Mouse (Mus musculus): ENCODE measurements around the gene Mpped1. TPM values are rescaled to one million over a fixed set of nuclear protein-coding genes. Genes with fewer than 3 reads are reported as not detected.

Mpped1 gene
- total and polyA plus RNA-seq, 3 experiments = not detected

DNA sequence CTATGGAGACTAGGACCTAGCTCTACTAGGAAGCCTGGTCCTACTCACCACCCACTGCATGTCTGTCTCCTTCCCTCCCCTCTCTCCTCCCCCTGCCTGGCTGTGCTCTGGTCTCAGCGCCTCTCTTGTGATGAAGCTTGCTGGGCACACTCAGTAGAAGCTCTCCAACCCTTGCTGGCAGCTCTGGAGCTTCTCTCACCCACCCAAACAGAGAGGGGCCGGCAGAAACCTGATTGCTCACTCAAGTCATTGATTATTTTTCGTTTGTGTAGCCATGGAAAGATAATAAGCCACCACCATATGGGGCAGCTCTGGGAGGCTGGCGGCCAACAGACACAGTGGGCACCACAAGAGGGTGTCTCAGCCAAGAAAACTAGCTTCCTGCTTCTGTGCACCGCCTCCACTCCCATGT, 74.1 kb downstream of the Mpped1 start:
- no peaks in the 10 kb centered on the region for H3K4me1 ChIP-seq (ENCODE audit: control insufficient read depth in 1 of 2, insufficient read depth in 2 of 2, low read length in 2 of 2)
- DNase-seq (ENCODE audit: low read depth, low spot score) = no peak
- no peak overlapping the region for H3K9ac ChIP-seq (ENCODE audit: control insufficient read depth, low read depth, low read length, poor library complexity, severe bottlenecking)
- H3K27me3 ChIP-seq (ENCODE audit: control insufficient read depth in 1 of 2, insufficient read depth in 2 of 2, low read length in 2 of 2) = no peaks in the 10 kb centered on the region
- no peak overlapping the region for H3K27ac ChIP-seq (ENCODE audit: control insufficient read depth, low read depth, low read length)
- no peaks in the 10 kb centered on the region for H3K36me3 ChIP-seq (ENCODE audit: control insufficient read depth in 1 of 2, insufficient read depth in 2 of 2, low read length in 2 of 2)
- no peak overlapping the region for H3K4me3 ChIP-seq (ENCODE audit: control insufficient read depth in 1 of 2, insufficient read depth in 1 of 2, low read depth in 2 of 2, low read length in 2 of 2)
- no peaks in the 10 kb centered on the region for H3K9me3 ChIP-seq (replicated peaks; ENCODE audit: insufficient read depth, low read length)
- no peaks in the 10 kb centered on the region for H3K79me2 ChIP-seq (ENCODE audit: control insufficient read depth, insufficient read depth, low read length, poor library complexity)
- TF ChIP-seq MAFK (IDR thresholded peaks at IDR 0.05; ENCODE audit: borderline replicate concordance, low read depth, low read length) = no peak

GRCm38 (mm10) chr15:83857129-83857528, 77.9 kb downstream of the Mpped1 start:
- no peak overlapping the region for H3K27ac ChIP-seq (ENCODE audit: control insufficient read depth, low read depth, low read length)
- H3K9me3 ChIP-seq (replicated peaks; ENCODE audit: insufficient read depth, low read length) = no peaks in the 10 kb centered on the region
- H3K4me3 ChIP-seq (ENCODE audit: control insufficient read depth in 1 of 2, insufficient read depth in 1 of 2, low read depth in 2 of 2, low read length in 2 of 2) = no peak overlapping the region
- no peaks in the 10 kb centered on the region for H3K4me1 ChIP-seq (ENCODE audit: control insufficient read depth in 1 of 2, insufficient read depth in 2 of 2, low read length in 2 of 2)
- DNase-seq (ENCODE audit: low read depth, low spot score) = no peak
- H3K79me2 ChIP-seq (ENCODE audit: control insufficient read depth, insufficient read depth, low read length, poor library complexity) = no peaks in the 10 kb centered on the region
- TF ChIP-seq KAT2A (conservative IDR thresholded peaks at IDR 0.05; ENCODE audit: low read depth, low read length) (no peak), ZC3H11A (IDR thresholded peaks at IDR 0.05; ENCODE audit: low read depth, low read length) (no peak), MEF2A (IDR thresholded peaks at IDR 0.05; ENCODE audit: extremely low read depth, insufficient replicate concordance, low read depth, low read length, poor library complexity, severe bottlenecking) (no peak), RAD21 (IDR thresholded peaks at IDR 0.05; ENCODE audit: low read depth, low read length) (no peak), CTCF (IDR thresholded peaks at IDR 0.05 in 2 of 3, conservative IDR thresholded peaks at IDR 0.05 in 1 of 3; ENCODE audit: control insufficient read depth in 1 of 3, insufficient read depth in 1 of 3, low read depth in 2 of 3, low read length in 3 of 3, poor library complexity in 1 of 3, severe bottlenecking in 1 of 3) (peak in 2 of 3 experiments; percentile 9 to 20; a peak in 2 of 6 replicates), ETS1 (IDR thresholded peaks at IDR 0.05; ENCODE audit: low read depth, low read length) (no peak), USF2 (IDR thresholded peaks at IDR 0.05; ENCODE audit: borderline replicate concordance in 1 of 2, insufficient read depth in 1 of 2, low read depth in 1 of 2, low read length in 2 of 2) (no peak)
- no peaks in the 10 kb centered on the region for H3K36me3 ChIP-seq (ENCODE audit: control insufficient read depth in 1 of 2, insufficient read depth in 2 of 2, low read length in 2 of 2)
- H3K9ac ChIP-seq (ENCODE audit: control insufficient read depth, low read depth, low read length, poor library complexity, severe bottlenecking) = no peak overlapping the region
- H3K27me3 ChIP-seq (ENCODE audit: control insufficient read depth in 1 of 2, insufficient read depth in 2 of 2, low read length in 2 of 2) = no peaks in the 10 kb centered on the region

DNA sequence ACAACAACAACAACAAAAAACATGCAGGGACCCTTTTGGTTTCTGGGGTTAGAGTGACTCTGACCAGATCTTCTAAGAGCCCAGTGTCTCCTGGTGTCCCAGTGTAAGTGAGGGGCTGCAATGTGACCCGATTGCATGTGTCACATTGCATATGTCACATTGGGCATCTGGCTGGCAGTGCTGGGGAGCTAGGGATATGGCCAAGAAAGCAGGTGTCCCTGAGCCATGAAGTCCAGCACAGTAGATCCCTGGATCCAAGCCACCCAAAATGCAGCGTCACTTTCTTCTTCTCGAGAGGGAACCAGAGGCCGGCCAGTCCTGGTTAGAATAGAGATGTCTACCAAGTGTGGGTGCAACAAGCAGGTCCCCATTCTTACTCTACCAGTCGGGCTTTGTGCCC, 86.4 kb downstream of the Mpped1 start:
- no peaks in the 10 kb centered on the region for H3K79me2 ChIP-seq (ENCODE audit: control insufficient read depth, insufficient read depth, low read length, poor library complexity)
- TF ChIP-seq JUND (IDR thresholded peaks at IDR 0.05; ENCODE audit: low read depth, low read length) (no peak), GABPA (IDR thresholded peaks at IDR 0.05; ENCODE audit: low read depth, low read length) (no peak), HCFC1 (IDR thresholded peaks at IDR 0.05; ENCODE audit: low read depth, low read length) (no peak), ZC3H11A (IDR thresholded peaks at IDR 0.05; ENCODE audit: low read depth, low read length) (no peak)
- no peaks in the 10 kb centered on the region for H3K4me1 ChIP-seq (ENCODE audit: control insufficient read depth in 1 of 2, insufficient read depth in 2 of 2, low read length in 2 of 2)
- H3K9me3 ChIP-seq (replicated peaks; ENCODE audit: insufficient read depth, low read length) = no peaks in the 10 kb centered on the region
- H3K27ac ChIP-seq (ENCODE audit: control insufficient read depth, low read depth, low read length) = no peak overlapping the region
- no peak for DNase-seq (ENCODE audit: low read depth, low spot score)
- no peak overlapping the region for H3K9ac ChIP-seq (ENCODE audit: control insufficient read depth, low read depth, low read length, poor library complexity, severe bottlenecking)
- H3K4me3 ChIP-seq (ENCODE audit: control insufficient read depth in 1 of 2, insufficient read depth in 1 of 2, low read depth in 2 of 2, low read length in 2 of 2) = no peak overlapping the region
- no peaks in the 10 kb centered on the region for H3K36me3 ChIP-seq (ENCODE audit: control insufficient read depth in 1 of 2, insufficient read depth in 2 of 2, low read length in 2 of 2)
- no peaks in the 10 kb centered on the region for H3K27me3 ChIP-seq (ENCODE audit: control insufficient read depth in 1 of 2, insufficient read depth in 2 of 2, low read length in 2 of 2)

Data from MEL (cell line).